Mouse (Mus musculus) kidney, embryonic 16.5 days (tissue): ENCODE results near the gene Ano10. TPM values are rescaled to one million over a fixed set of nuclear protein-coding genes. Genes with fewer than 3 reads are reported as not detected.

Source experiments
- ATAC-seq: fragments of 200-750 bp; cut with Nextera tagmentation; 2 replicates; pipeline ENCODE4 v1.8.0; 2017; ENCODE audit warnings: moderate TSS enrichment; ENCODE audit not compliant: low FRiP score, low TSS enrichment
- H3K27ac ChIP-seq: fragments of 300-500 bp; sonication (generic); 2 replicates; pipeline ENCODE4 v1.5.1; 2014; ENCODE audit warnings: low read length
- H3K27me3 ChIP-seq: fragments of 300-500 bp; sonication (generic); 2 replicates; pipeline ENCODE4 v1.6.1; 2014; ENCODE audit warnings: low read length, control low read depth, mixed read lengths; ENCODE audit not compliant: insufficient read depth
- H3K36me3 ChIP-seq: fragments of 300-500 bp; sonication (generic); 2 replicates; pipeline ENCODE4 v1.6.1; 2014; ENCODE audit warnings: low read length, control low read depth, mixed read lengths; ENCODE audit not compliant: insufficient read depth
- H3K4me1 ChIP-seq: fragments of 300-500 bp; sonication (generic); 2 replicates; pipeline ENCODE4 v1.6.1; 2014; ENCODE audit warnings: low read length, control low read depth, mixed read lengths; ENCODE audit not compliant: insufficient read depth
- H3K4me2 ChIP-seq: fragments of 300-500 bp; sonication (generic); replicated peaks from 2 replicates; pipeline ENCODE4 v1.6.1; 2014; ENCODE audit warnings: low read depth, low read length
- H3K4me3 ChIP-seq: fragments of 300-500 bp; sonication (generic); 2 replicates; pipeline ENCODE4 v1.5.1; 2014; ENCODE audit warnings: mild to moderate bottlenecking, low read length
- H3K9ac ChIP-seq: fragments of 300-500 bp; sonication (generic); replicated peaks from 2 replicates; pipeline ENCODE4 v1.6.1; 2014; ENCODE audit warnings: low read length
- H3K9me3 ChIP-seq: fragments of 300-500 bp; sonication (generic); 2 replicates; pipeline ENCODE4 v1.6.1; 2016; ENCODE audit warnings: low read length, control low read depth
- WGBS: fragments of 180-500 bp; shearing (Covaris S2); extraction: QIAGEN DNeasy Blood & Tissue Kit; methylation state at CpG from one replicate; pipeline ENCODE4 v1.1.7; 2014; 5-methylcytosine and 5-hydroxymethylcytosine counted together
- microRNA-seq: library from miRNA; unstranded; fragments of <30 nt; microRNA quantifications from one replicate; pipeline ENCODE4, GENCODE M21; 2016
- polyA plus RNA-seq: library from polyadenylated mRNA; unstranded; fragments of >200 nt; fragmentation: Nextera tagmentation; extraction: Ambion mirVana; gene quantifications from 2 replicates; pipeline ENCODE4 v1.2.1, GENCODE M21; 2015

Ano10 gene
- polyA plus RNA-seq, 1 experiment from 2014 or later = 39.6 TPM

DNA sequence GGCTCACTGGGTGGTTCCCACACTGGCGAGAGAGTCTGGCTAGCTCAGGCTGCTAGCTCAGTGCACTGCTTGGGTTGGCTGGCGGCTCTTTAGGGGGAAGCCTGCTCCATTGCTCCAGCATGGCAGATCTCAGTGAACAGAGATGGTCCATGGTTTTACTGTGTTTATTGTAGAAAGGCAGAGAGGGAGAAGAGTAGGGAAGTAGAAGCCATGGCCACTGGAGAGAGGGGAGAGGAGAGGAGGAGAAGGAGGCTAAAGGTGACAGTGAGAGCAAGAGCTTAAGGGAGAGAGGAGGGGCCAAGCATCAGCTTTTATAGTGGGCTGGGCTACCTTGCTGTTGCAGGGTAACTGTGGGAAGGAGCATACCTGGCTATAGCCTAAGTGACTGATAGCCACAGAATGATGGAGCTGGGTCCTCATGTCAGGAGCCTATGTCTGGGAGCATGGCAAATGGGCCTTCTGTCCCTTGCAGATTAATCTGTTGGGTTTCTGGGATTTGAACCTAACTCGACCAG is 166.9 kb downstream of the Ano10 start:
- no peak overlapping the region for H3K9ac ChIP-seq
- no peak overlapping the region for H3K4me3 ChIP-seq
- WGBS = 66% methylated on average over 3 of the region's 3 CpGs
- no peak overlapping the region for H3K27ac ChIP-seq
- peaks cover 7% of the 10 kb centered on the region for H3K4me1 ChIP-seq
- H3K27me3 ChIP-seq = no peaks in the 10 kb centered on the region
- H3K4me2 ChIP-seq = no peak overlapping the region
- ATAC-seq = 0 out of 2 replicates have a peak, but pooled peaks have one; percentile 35
- H3K36me3 ChIP-seq = no peaks in the 10 kb centered on the region
- no peaks in the 10 kb centered on the region for H3K9me3 ChIP-seq

GRCm38 (mm10) chr9:122126790-122127189 is 167.4 kb downstream of the Ano10 start:
- Histone ChIP-seq H3K27me3 (no peaks in the 10 kb centered on the region), H3K9ac (no peak overlapping the region), H3K4me1 (peaks cover 10% of the 10 kb centered on the region), H3K9me3 (no peaks in the 10 kb centered on the region), H3K27ac (no peak overlapping the region), H3K36me3 (no peaks in the 10 kb centered on the region), H3K4me3 (no peak overlapping the region), H3K4me2 (no peak overlapping the region)
- ATAC-seq = no peak
- 72% methylated on average over 2 of the region's 8 CpGs for WGBS

Small RNA genes within 50 kb of the gene (microRNA-seq; reads per million reads assigned to microRNA genes)
- gene Mir8106 = not detected

Other genes starting within 250 kb of the Ano10 start
- gene Snrk, start 177.2 kb downstream of the Ano10 start, polyA plus RNA-seq = 63.3 and 65.1 TPM in 2 replicates
- 23.6 and 25.0 TPM in 2 replicates for gene Abhd5, start 57.2 kb upstream of the Ano10 start, polyA plus RNA-seq